Mouse (Mus musculus) forebrain, embryonic 13.5 days (tissue): ENCODE measurements around the gene Cldnd1. TPM values are rescaled to one million over a fixed set of nuclear protein-coding genes. Genes with fewer than 3 reads are reported as not detected.
A peak's percentile ranks its signal among the peaks of the same experiment; 100 is the strongest.

ENCODE experiments used
- ATAC-seq: fragments of 200-750 bp; cut with Nextera tagmentation; 2 replicates; pipeline ENCODE4 v1.8.0; 2017
- H3K27ac ChIP-seq: fragments of 300-500 bp; sonication (generic); 2 replicates; pipeline ENCODE4 v1.5.1; 2015; ENCODE audit warnings: inconsistent platforms, mild to moderate bottlenecking, moderate library complexity
- H3K27me3 ChIP-seq: fragments of 300-500 bp; sonication (generic); 2 replicates; pipeline ENCODE4 v1.6.1; 2015; ENCODE audit warnings: mild to moderate bottlenecking, inconsistent platforms
- H3K36me3 ChIP-seq: fragments of 300-500 bp; sonication (generic); 2 replicates; pipeline ENCODE4 v1.6.1; 2015; ENCODE audit warnings: mild to moderate bottlenecking, inconsistent platforms; ENCODE audit not compliant: poor library complexity, severe bottlenecking
- H3K4me1 ChIP-seq: fragments of 300-500 bp; sonication (generic); 2 replicates; pipeline ENCODE4 v1.6.1; 2015; ENCODE audit warnings: inconsistent platforms
- H3K4me2 ChIP-seq: fragments of 300-500 bp; sonication (generic); 2 replicates; pipeline ENCODE4 v1.6.1; 2015; ENCODE audit warnings: inconsistent platforms, mild to moderate bottlenecking, moderate library complexity
- H3K4me3 ChIP-seq: fragments of 300-500 bp; sonication (generic); 2 replicates; pipeline ENCODE4 v1.5.1; 2015; ENCODE audit warnings: mild to moderate bottlenecking, inconsistent platforms
- H3K9ac ChIP-seq: fragments of 300-500 bp; sonication (generic); 2 replicates; pipeline ENCODE4 v1.6.1; 2015; ENCODE audit warnings: mild to moderate bottlenecking, inconsistent platforms
- H3K9me3 ChIP-seq: fragments of 300-500 bp; sonication (generic); replicated peaks from 2 replicates; pipeline ENCODE4 v1.6.1; 2016; ENCODE audit warnings: inconsistent platforms
- WGBS: fragments of 180-500 bp; shearing (Covaris S2); methylation state at CpG from one replicate; pipeline ENCODE4 v1.1.7; 2015; 5-methylcytosine and 5-hydroxymethylcytosine counted together
- polyA plus RNA-seq: library from polyadenylated mRNA; unstranded; fragments of >200 nt; fragmentation: Nextera tagmentation; extraction: Ambion mirVana; gene quantifications from 2 replicates; pipeline ENCODE4 v1.2.1, GENCODE M21; 2015

Cldnd1 gene
- polyA plus RNA-seq, 1 experiment from 2014 or later = 108 TPM

- H3K4me3 ChIP-seq = no peak overlapping the region
- H3K27ac ChIP-seq = no peak overlapping the region
- no peak for ATAC-seq
- H3K4me1 ChIP-seq = no peaks in the 10 kb centered on the region
- H3K36me3 ChIP-seq = no peaks in the 10 kb centered on the region
- H3K9ac ChIP-seq = no peak overlapping the region
- no peak overlapping the region for H3K4me2 ChIP-seq
- no peaks in the 10 kb centered on the region for H3K27me3 ChIP-seq
- 74% methylated on average over 4 of the region's 4 CpGs for WGBS
- no peaks in the 10 kb centered on the region for H3K9me3 ChIP-seq
Observed at GRCm38 (mm10) chr16:58715018-58715417, 12.7 kb upstream of the Cldnd1 start.

- 92% methylated on average over 7 of the region's 7 CpGs for WGBS
- Histone ChIP-seq H3K36me3 (no peaks in the 10 kb centered on the region), H3K27ac (no peak within 1 kb of the TSS), H3K4me3 (no peak within 1 kb of the TSS), H3K27me3 (no peaks in the 10 kb centered on the region), H3K4me1 (no peaks in the 10 kb centered on the region), H3K9ac (no peak within 1 kb of the TSS), H3K9me3 (no peaks in the 10 kb centered on the region), H3K4me2 (no peak within 1 kb of the TSS)
- ATAC-seq = no peak
Observed at GRCm38 (mm10) chr16:58718666-58719120, 9.0 kb upstream of the Cldnd1 start, which contains the start of gene Gpr15. Gene Gpr15 (minus strand): TSS chr16:58719070.

GRCm38 (mm10) chr16:58722292-58722691 lies 5.4 kb upstream of the Cldnd1 start:
- Histone ChIP-seq H3K27ac (no peak overlapping the region), H3K4me1 (no peaks in the 10 kb centered on the region), H3K36me3 (no peaks in the 10 kb centered on the region), H3K27me3 (no peaks in the 10 kb centered on the region), H3K9ac (no peak overlapping the region), H3K4me3 (no peak overlapping the region), H3K9me3 (no peaks in the 10 kb centered on the region), H3K4me2 (no peak overlapping the region)
- 90% methylated on average over 2 of the region's 2 CpGs for WGBS
- no peak for ATAC-seq

- H3K4me2 ChIP-seq = no peak overlapping the region
- no peak overlapping the region for H3K9ac ChIP-seq
- H3K4me1 ChIP-seq = peaks cover 9% of the 10 kb centered on the region
- 80% methylated on average over 11 of the region's 11 CpGs for WGBS
- ATAC-seq = no peak
- no peak overlapping the region for H3K4me3 ChIP-seq
- peaks cover 21% of the 10 kb centered on the region for H3K36me3 ChIP-seq
- no peaks in the 10 kb centered on the region for H3K27me3 ChIP-seq
- no peak overlapping the region for H3K27ac ChIP-seq
- H3K9me3 ChIP-seq = no peaks in the 10 kb centered on the region
Observed at GRCm38 (mm10) chr16:58726680-58727476, 832 bp upstream of the Cldnd1 start.

- Histone ChIP-seq H3K27me3 (no peaks in the 10 kb centered on the region), H3K4me3 (peak overlapping the region; percentile 80), H3K27ac (peak overlapping the region; percentile 59; the same call in 1 of the 2 replicates), H3K9ac (peak overlapping the region; percentile 78), H3K4me2 (peak overlapping the region; percentile 74), H3K9me3 (no peaks in the 10 kb centered on the region), H3K36me3 (peaks cover 35% of the 10 kb centered on the region), H3K4me1 (peaks cover 9% of the 10 kb centered on the region)
- WGBS = under 1% methylated on average over 27 of the region's 31 CpGs
- ATAC-seq = peak; percentile 92
Observed at GRCm38 (mm10) chr16:58728176-58728671, 514 bp downstream of the Cldnd1 start.

- Histone ChIP-seq H3K9ac (no peak overlapping the region), H3K9me3 (no peaks in the 10 kb centered on the region), H3K4me2 (no peak overlapping the region), H3K27ac (no peak overlapping the region), H3K4me1 (no peaks in the 10 kb centered on the region), H3K27me3 (no peaks in the 10 kb centered on the region), H3K4me3 (no peak overlapping the region), H3K36me3 (peaks cover 22% of the 10 kb centered on the region)
- ATAC-seq = no peak
- WGBS = 78% methylated on average over 4 of the region's 4 CpGs
Observed at GRCm38 (mm10) chr16:58738205-58738604, 10.5 kb downstream of the Cldnd1 start.

- WGBS = 90% methylated on average over 1 of the region's 1 CpGs
- peaks cover 18% of the 10 kb centered on the region for H3K36me3 ChIP-seq
- H3K9me3 ChIP-seq = no peaks in the 10 kb centered on the region
- H3K4me1 ChIP-seq = no peaks in the 10 kb centered on the region
- H3K27ac ChIP-seq = no peak overlapping the region
- H3K4me3 ChIP-seq = no peak overlapping the region
- no peaks in the 10 kb centered on the region for H3K27me3 ChIP-seq
- no peak overlapping the region for H3K4me2 ChIP-seq
- no peak for ATAC-seq
- H3K9ac ChIP-seq = no peak overlapping the region
Observed at GRCm38 (mm10) chr16:58738800-58739199, 11.1 kb downstream of the Cldnd1 start.

GRCm38 (mm10) chr16:58740751-58741150 lies 13.0 kb downstream of the Cldnd1 start:
- H3K36me3 ChIP-seq = 0 out of 2 replicates have a peak, but pooled peaks cover 1% of the 10 kb centered on the region
- H3K4me3 ChIP-seq = no peak overlapping the region
- WGBS = 93% methylated on average over 5 of the region's 5 CpGs
- no peak for ATAC-seq
- H3K9ac ChIP-seq = no peak overlapping the region
- H3K27me3 ChIP-seq = no peaks in the 10 kb centered on the region
- no peaks in the 10 kb centered on the region for H3K4me1 ChIP-seq
- H3K9me3 ChIP-seq = no peaks in the 10 kb centered on the region
- H3K4me2 ChIP-seq = no peak overlapping the region
- H3K27ac ChIP-seq = no peak overlapping the region

- Histone ChIP-seq H3K9ac (no peak overlapping the region), H3K27me3 (no peaks in the 10 kb centered on the region), H3K9me3 (no peaks in the 10 kb centered on the region), H3K4me2 (no peak overlapping the region), H3K4me1 (no peaks in the 10 kb centered on the region), H3K4me3 (no peak overlapping the region), H3K36me3 (no peaks in the 10 kb centered on the region), H3K27ac (no peak overlapping the region)
- 62% methylated on average over 4 of the region's 4 CpGs for WGBS
- no peak for ATAC-seq
Observed at GRCm38 (mm10) chr16:58746715-58747114, 19.0 kb downstream of the Cldnd1 start.

- Histone ChIP-seq H3K27me3 (no peaks in the 10 kb centered on the region), H3K36me3 (no peaks in the 10 kb centered on the region), H3K4me3 (no peak overlapping the region), H3K27ac (no peak overlapping the region), H3K4me1 (no peaks in the 10 kb centered on the region), H3K9me3 (no peaks in the 10 kb centered on the region), H3K9ac (no peak overlapping the region), H3K4me2 (no peak overlapping the region)
- WGBS = 33% methylated on average over 1 of the region's 1 CpGs
- 0 out of 2 replicates have a peak, but pooled peaks have one; percentile 33 for ATAC-seq
Observed at GRCm38 (mm10) chr16:58751314-58751713, 23.6 kb downstream of the Cldnd1 start.

GRCm38 (mm10) chr16:58756191-58756590 lies 28.5 kb downstream of the Cldnd1 start:
- H3K27ac ChIP-seq = no peak overlapping the region
- H3K36me3 ChIP-seq = no peaks in the 10 kb centered on the region
- H3K9me3 ChIP-seq = no peaks in the 10 kb centered on the region
- H3K4me1 ChIP-seq = no peaks in the 10 kb centered on the region
- no peak overlapping the region for H3K4me3 ChIP-seq
- ATAC-seq = no peak
- no peak overlapping the region for H3K4me2 ChIP-seq
- H3K27me3 ChIP-seq = no peaks in the 10 kb centered on the region
- no peak overlapping the region for H3K9ac ChIP-seq

GRCm38 (mm10) chr16:58763076-58763475 lies 35.4 kb downstream of the Cldnd1 start, which contains the start of gene Olfr172:
Gene Olfr172 (minus strand): TSS chr16:58763176.
- H3K4me3 ChIP-seq = no peak within 1 kb of the TSS
- H3K9ac ChIP-seq = no peak within 1 kb of the TSS
- H3K36me3 ChIP-seq = no peaks in the 10 kb centered on the region
- H3K4me1 ChIP-seq = no peaks in the 10 kb centered on the region
- H3K27me3 ChIP-seq = no peaks in the 10 kb centered on the region
- ATAC-seq = no peak
- no peaks in the 10 kb centered on the region for H3K9me3 ChIP-seq
- H3K4me2 ChIP-seq = no peak within 1 kb of the TSS
- 80% methylated on average over 1 of the region's 1 CpGs for WGBS
- H3K27ac ChIP-seq = no peak within 1 kb of the TSS
